8 mouse cellular contexts compared by ENCODE assay signal in the genomic region with DNA sequence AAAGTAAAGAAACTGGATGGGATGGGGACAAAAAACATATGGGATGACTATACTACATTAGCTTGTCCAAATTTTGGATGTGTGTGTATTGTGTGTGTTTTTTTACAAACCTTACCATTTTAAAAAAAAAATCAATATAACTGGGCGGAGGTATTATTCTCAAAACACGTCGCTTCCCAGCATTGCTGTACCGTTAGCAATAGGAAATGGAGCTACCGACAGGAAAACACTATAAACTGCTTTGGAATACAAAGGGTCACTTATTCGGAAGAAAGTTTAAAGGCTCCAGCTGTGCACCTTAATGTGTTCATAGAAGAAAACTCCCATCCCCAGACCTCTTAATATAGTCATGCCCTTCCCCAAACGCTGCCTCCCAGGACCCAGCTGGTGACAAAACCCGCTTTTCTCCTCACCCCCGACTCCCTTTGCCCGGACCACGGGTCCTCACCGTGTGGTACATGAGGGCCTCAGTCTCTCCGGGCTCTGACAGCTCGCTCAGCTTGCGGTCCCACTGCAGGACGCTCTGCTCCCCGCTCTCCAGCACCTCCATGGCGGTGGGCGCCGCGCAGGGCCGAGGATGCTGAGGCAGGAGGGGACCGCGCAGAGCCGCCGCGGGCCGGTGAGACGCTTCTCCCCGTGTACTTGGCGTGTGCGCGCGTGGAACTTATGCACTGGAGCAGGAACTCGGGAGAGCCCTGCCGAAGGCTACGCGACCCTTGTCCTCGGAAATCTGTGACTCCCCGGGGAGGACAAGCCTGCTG. TPM values are rescaled to one million over a fixed set of nuclear protein-coding genes. Genes with fewer than 3 reads are reported as not detected.
DNase-seq lines count a peak whose midpoint lies in the region; ATAC-seq lines count a peak whose summit lies in the region.

No protein-coding gene starts in this region.

- intact Hi-C loops in gastrocnemius, postnatal 14 days (cut with DNase I; ENCODE audit: low total_unique reads) = no loop called here

- peak; percentile 41 for DNase-seq in embryo, embryonic 10 days (ENCODE audit: low spot score)
- no peak for DNase-seq in embryo, embryonic 11 days
- peak; percentile 52 for DNase-seq in 3T3-L1 (ENCODE audit: low read depth, low spot score)
- DNase-seq in c-Kit-positive CD71-positive TER-119-negative erythroid progenitor cells, embryonic 14.5 days (ENCODE audit: low read depth) = peak; percentile 11
- peak; percentile 55 for DNase-seq in gastrocnemius, postnatal 14 days
- DNase-seq in limb, embryonic 11.5 days (ENCODE audit: low spot score) = peak; percentile 69
- DNase-seq in urinary bladder, postnatal 4 days (ENCODE audit: low spot score in 2 of 2) = no peak

- H3K36me3 ChIP-seq in limb, embryonic 11.5 days (ENCODE audit: control insufficient read depth, insufficient read depth, low read length) = no peaks in the 10 kb centered on the region
- H3K36me3 ChIP-seq in midbrain, embryonic 15.5 days (replicated peaks) = no peaks in the 10 kb centered on the region

- H3K9me3 ChIP-seq in limb, embryonic 11.5 days (ENCODE audit: control insufficient read depth, low read length) = no peaks in the 10 kb centered on the region
- H3K9me3 ChIP-seq in midbrain, embryonic 15.5 days = no peaks in the 10 kb centered on the region

- peak overlapping the region; percentile 85 for H3K9ac ChIP-seq in limb, embryonic 11.5 days (ENCODE audit: low read length)
- H3K9ac ChIP-seq in midbrain, embryonic 15.5 days = peak overlapping the region; percentile 43

- ATAC-seq in limb, embryonic 11.5 days (ENCODE audit: insufficient number of reproducible peaks, low FRiP score, low TSS enrichment, low read depth) = peak; percentile 32
- peak; percentile 68 for ATAC-seq in midbrain, embryonic 15.5 days (replicated peaks)

- WGBS in limb, embryonic 11.5 days = under 1% methylated on average over 40 of the region's 40 CpGs
- 1% methylated on average over 40 of the region's 40 CpGs for WGBS in midbrain, embryonic 15.5 days

- no peaks in the 10 kb centered on the region for H3K27me3 ChIP-seq in limb, embryonic 11.5 days (ENCODE audit: control insufficient read depth, insufficient read depth, low read length)
- H3K27me3 ChIP-seq in midbrain, embryonic 15.5 days (replicated peaks) = no peaks in the 10 kb centered on the region; the same call in 1 of the 2 replicates

- peak overlapping the region; percentile 97 for H3K4me3 ChIP-seq in limb, embryonic 11.5 days (ENCODE audit: low read depth, low read length)
- peak overlapping the region; percentile 73 for H3K4me3 ChIP-seq in midbrain, embryonic 15.5 days

- no peaks in the 10 kb centered on the region for H3K4me1 ChIP-seq in limb, embryonic 11.5 days (ENCODE audit: control insufficient read depth, insufficient read depth, low read length)
- peaks cover 16% of the 10 kb centered on the region for H3K4me1 ChIP-seq in midbrain, embryonic 15.5 days

- peak overlapping the region; percentile 72 for H3K4me2 ChIP-seq in limb, embryonic 11.5 days (ENCODE audit: low read depth, severe bottlenecking)
- peak overlapping the region; percentile 93 for H3K4me2 ChIP-seq in midbrain, embryonic 15.5 days

- peak overlapping the region; percentile 89 for H3K27ac ChIP-seq in limb, embryonic 11.5 days (replicated peaks; ENCODE audit: low read depth, low read length)
- peak overlapping the region; percentile 48 for H3K27ac ChIP-seq in midbrain, embryonic 15.5 days

RNA-seq across cellular contexts. Expression of a gene that starts 0.5 kb away (rescaled TPM):
- total RNA-seq in gastrocnemius, postnatal 14 days (2021) = 10 to 100 TPM; 14.1 to 16.9 TPM
- polyA plus RNA-seq in limb, embryonic 11.5 days (2014; fragmentation: Nextera tagmentation; extraction: Ambion mirVana) = 25.2 and 27.5 TPM in 2 replicates
- polyA plus RNA-seq in midbrain, embryonic 15.5 days (2015; fragmentation: Nextera tagmentation; extraction: Ambion mirVana) = 3.2 and 3.3 TPM in 2 replicates

Comparison
In these comparisons a context has a peak if more than half of its experiments do, and no peak if none do; other contexts are left out.
1. DNase-seq: peak in embryo, embryonic 10 days (single experiment), 3T3-L1 (single experiment), c-Kit-positive CD71-positive TER-119-negative erythroid progenitor cells, embryonic 14.5 days (single experiment), gastrocnemius, postnatal 14 days (single experiment) and limb, embryonic 11.5 days (single experiment); none in embryo, embryonic 11 days (single experiment) and urinary bladder, postnatal 4 days (0 of 2).